Mouse (Mus musculus): ENCODE measurements around the gene Khsrp.

GRCm38 (mm10) chr17:56999968-57000609 lies 31.2 kb downstream of the Khsrp start, which contains the start of gene Pspn:
- TF ChIP-seq POLR2A (IDR thresholded peaks at IDR 0.05; ENCODE audit: borderline replicate concordance, extremely low read depth, insufficient read depth, insufficient read length, poor library complexity, severe bottlenecking) = no peak
- TF ChIP-seq CTCF (IDR thresholded peaks at IDR 0.05; ENCODE audit: borderline replicate concordance, extremely low read depth, insufficient read depth, insufficient read length) = no peak

Data from brain, embryonic 14.5 days (tissue).